Mouse (Mus musculus): ENCODE measurements around the gene Zfp973. TPM values are rescaled to one million over a fixed set of nuclear protein-coding genes. Genes with fewer than 3 reads are reported as not detected.
"Not testable (repeated sequence)": the region's sequence is repeated elsewhere in the genome, so short reads cannot be mapped to it uniquely, and the experiment has no call there.

The Zfp973 gene
- total RNA-seq (2012; rRNA removed): 29.5 and 33.6 TPM in 2 replicates

DNA sequence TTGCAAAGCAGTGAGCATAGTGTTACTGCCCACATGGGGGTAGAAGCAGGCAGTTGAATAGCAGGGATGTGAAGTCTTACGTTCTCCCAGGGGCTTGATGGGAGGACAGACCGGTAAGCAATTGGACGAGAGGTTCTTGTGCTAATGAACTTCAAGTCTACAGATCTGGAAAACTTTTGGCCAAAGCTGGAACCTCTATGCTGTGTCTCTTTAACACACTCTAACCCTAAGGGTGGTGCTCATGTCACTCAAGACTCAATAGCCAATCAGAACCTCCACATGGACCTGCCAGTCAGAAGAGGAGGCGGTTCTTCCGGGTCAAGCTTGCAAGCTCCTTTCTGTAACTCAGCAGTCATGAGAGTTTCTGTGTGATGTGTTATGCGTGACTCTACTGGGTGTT, at the start of gene Zfp973:
Zfp973 (plus strand) TSS at position 301 of the 400 bp plus-strand sequence.
- H3K36me3 ChIP-seq (ENCODE audit: control insufficient read depth, insufficient read depth, low read length, poor library complexity, severe bottlenecking); H3K4me1 ChIP-seq (ENCODE audit: control insufficient read depth in 2 of 2, insufficient read depth in 2 of 2, low read length in 2 of 2, poor library complexity in 1 of 2); H3K27ac ChIP-seq (ENCODE audit: insufficient read depth, low read depth, low read length, poor library complexity, severe bottlenecking); H3K4me3 ChIP-seq (ENCODE audit: insufficient read depth in 1 of 2, low read depth in 1 of 2, low read length in 2 of 2, poor library complexity in 1 of 2, severe bottlenecking in 1 of 2); H3K9ac ChIP-seq (ENCODE audit: insufficient read depth, low read depth, low read length, poor library complexity, severe bottlenecking); in situ Hi-C loops (cut with MboI; ENCODE audit: low sequenced_read_pairs in 2 of 2, unreplicated experiment in 2 of 2); DNase-seq (ENCODE audit: low read depth, low spot score); H3K9me3 ChIP-seq (ENCODE audit: control insufficient read depth, insufficient read depth, low read depth, low read length): not testable (repeated sequence)

- H3K4me1 ChIP-seq (ENCODE audit: control insufficient read depth in 2 of 2, insufficient read depth in 2 of 2, low read length in 2 of 2, poor library complexity in 1 of 2); in situ Hi-C loops (cut with MboI; ENCODE audit: low sequenced_read_pairs in 2 of 2, unreplicated experiment in 2 of 2); H3K4me3 ChIP-seq (ENCODE audit: insufficient read depth in 1 of 2, low read depth in 1 of 2, low read length in 2 of 2, poor library complexity in 1 of 2, severe bottlenecking in 1 of 2); H3K36me3 ChIP-seq (ENCODE audit: control insufficient read depth, insufficient read depth, low read length, poor library complexity, severe bottlenecking); H3K9ac ChIP-seq (ENCODE audit: insufficient read depth, low read depth, low read length, poor library complexity, severe bottlenecking); H3K27ac ChIP-seq (ENCODE audit: insufficient read depth, low read depth, low read length, poor library complexity, severe bottlenecking); H3K9me3 ChIP-seq (ENCODE audit: control insufficient read depth, insufficient read depth, low read depth, low read length); DNase-seq (ENCODE audit: low read depth, low spot score): not testable (repeated sequence)
Observed at GRCm38 (mm10) chr2:176636244-176636643, 34.1 kb upstream of the Zfp973 start, which contains the start of gene Gm14308. Gene Gm14308, minus strand, starts transcription at chr2:176636344.

DNA sequence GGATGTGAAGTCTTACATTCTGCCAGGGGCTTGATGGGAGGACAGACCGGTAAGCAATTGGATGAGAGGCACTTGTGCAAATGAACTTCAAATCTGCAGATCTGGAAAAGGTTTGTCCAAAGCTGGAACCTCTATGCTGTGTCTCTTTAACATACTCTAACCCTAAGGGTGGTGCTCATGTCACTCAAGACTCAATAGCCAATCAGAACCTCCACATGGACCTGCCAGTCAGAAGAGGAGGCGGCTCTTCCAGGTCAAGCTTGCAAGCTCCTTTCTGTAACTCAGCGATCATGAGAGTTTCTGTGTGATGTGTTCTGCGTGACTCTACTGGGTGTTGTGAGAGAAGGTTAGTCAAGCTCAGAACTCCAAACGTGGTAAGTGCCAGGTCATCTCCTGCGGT, 37.7 kb downstream of the Zfp973 start, which contains the start of gene Gm14305:
Gm14305 (plus strand) TSS at position 278 of the 400 bp plus-strand sequence.
- H3K27ac ChIP-seq (ENCODE audit: insufficient read depth, low read depth, low read length, poor library complexity, severe bottlenecking); DNase-seq (ENCODE audit: low read depth, low spot score); H3K9me3 ChIP-seq (ENCODE audit: control insufficient read depth, insufficient read depth, low read depth, low read length); in situ Hi-C loops (cut with MboI; ENCODE audit: low sequenced_read_pairs in 2 of 2, unreplicated experiment in 2 of 2); H3K4me1 ChIP-seq (ENCODE audit: control insufficient read depth in 2 of 2, insufficient read depth in 2 of 2, low read length in 2 of 2, poor library complexity in 1 of 2); H3K36me3 ChIP-seq (ENCODE audit: control insufficient read depth, insufficient read depth, low read length, poor library complexity, severe bottlenecking): not testable (repeated sequence)
- Histone ChIP-seq H3K9ac (ENCODE audit: insufficient read depth, low read depth, low read length, poor library complexity, severe bottlenecking) (peak within 1 kb of the TSS; percentile 78), H3K4me3 (ENCODE audit: insufficient read depth in 1 of 2, low read depth in 1 of 2, low read length in 2 of 2, poor library complexity in 1 of 2, severe bottlenecking in 1 of 2) (peak within 1 kb of the TSS; percentile 74 to 80)

Other genes with a start within 250 kb of the Zfp973 start
- 5.3 and 7.9 TPM in 2 replicates for gene Gm14435, start 246.9 kb upstream of the Zfp973 start, total RNA-seq (2012; rRNA removed)
- not detected in 2 replicates for gene Gm14434, start 183.7 kb upstream of the Zfp973 start, total RNA-seq (2012; rRNA removed)
- gene Zfp967, start 149.5 kb upstream of the Zfp973 start, total RNA-seq (2012; rRNA removed): not detected in 2 replicates
- 3.4 and 4.9 TPM in 2 replicates for gene Gm14308, start 34.2 kb upstream of the Zfp973 start, total RNA-seq (2012; rRNA removed)
- 15.4 and 17.0 TPM in 2 replicates for gene Gm14305, start 37.8 kb downstream of the Zfp973 start, total RNA-seq (2012; rRNA removed)
- gene Gm14295, start 128.1 kb downstream of the Zfp973 start, total RNA-seq (2012; rRNA removed): 43.9 and 45.7 TPM in 2 replicates
- gene Gm14408, start 160.6 kb downstream of the Zfp973 start, total RNA-seq (2012; rRNA removed): not detected in 2 replicates